Mouse (Mus musculus) neutrophil, adult 59 days (primary cell): Measurements from ENCODE around the gene Ssty2. TPM values are rescaled to one million over a fixed set of nuclear protein-coding genes. Genes with fewer than 3 reads are reported as not detected.

Experiments used
- total RNA-seq, 2 experiments: library from RNA; stranded (reverse); gene quantifications; 1 replicate in 1 of 2; 2 replicates in 1 of 2; pipeline ENCODE4 v1.2.4; 2023

Ssty2 gene
- total RNA-seq: not detected

GRCm38 (mm10) chrY:67047972-67048371 is at the start of gene Ssty2:
TSS of gene Ssty2 (minus strand) at chrY:67048072.

